Mouse (Mus musculus) thymus, postnatal 14 days (tissue): ENCODE data around the gene Dock9.
"Not testable (repeated sequence)": the region's sequence is repeated elsewhere in the genome, so short reads cannot be mapped to it uniquely, and the experiment has no call there.

ENCODE experiments used
- DNase-seq: peaks from one replicate; pipeline ENCODE4 v3.0.0; 2021

Dock9 gene

DNA sequence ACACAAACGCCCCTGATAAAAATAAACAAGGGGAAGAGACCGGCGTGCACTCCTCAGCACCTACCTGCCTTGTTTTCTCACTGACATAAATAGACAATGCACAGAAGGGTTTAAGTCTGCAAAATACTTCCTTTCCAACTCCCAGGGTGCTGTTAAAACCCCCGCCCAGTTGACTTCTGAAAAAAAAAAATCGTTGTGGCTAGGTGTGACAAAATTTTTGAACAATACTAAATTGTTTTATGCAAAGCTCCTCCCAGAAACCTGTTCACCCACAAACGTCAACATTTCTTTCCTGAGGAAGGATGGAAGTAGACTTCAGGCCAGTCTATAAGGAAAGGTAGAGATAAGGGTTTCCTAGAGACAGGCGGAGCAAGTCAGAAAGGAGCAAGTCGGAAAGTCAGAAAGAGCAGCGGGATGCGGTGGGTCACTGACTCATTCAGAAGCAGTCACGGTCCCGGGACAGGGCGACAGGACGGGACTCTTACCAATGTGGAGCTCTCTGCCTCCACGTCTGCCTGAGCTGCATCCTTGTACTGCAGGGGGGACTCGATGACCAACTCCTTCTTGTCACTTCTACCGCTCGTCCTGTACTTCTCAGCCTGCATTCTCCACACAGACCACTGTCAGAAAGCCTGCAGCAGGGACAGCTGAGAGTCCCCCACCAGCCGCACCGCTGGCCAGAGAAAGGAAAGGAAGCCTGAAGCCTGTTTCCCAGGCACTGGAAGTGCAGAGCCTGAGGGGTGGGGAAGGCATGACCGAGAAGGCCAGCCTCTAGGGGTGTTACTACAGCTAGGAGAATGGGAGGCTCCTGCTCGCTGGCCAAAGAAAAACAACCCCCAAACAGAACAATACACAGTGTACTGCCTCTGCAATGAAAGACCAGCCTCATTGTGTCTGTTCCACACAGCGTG lies 99.7 kb downstream of the Dock9 start:
- DNase-seq = no peak

DNA sequence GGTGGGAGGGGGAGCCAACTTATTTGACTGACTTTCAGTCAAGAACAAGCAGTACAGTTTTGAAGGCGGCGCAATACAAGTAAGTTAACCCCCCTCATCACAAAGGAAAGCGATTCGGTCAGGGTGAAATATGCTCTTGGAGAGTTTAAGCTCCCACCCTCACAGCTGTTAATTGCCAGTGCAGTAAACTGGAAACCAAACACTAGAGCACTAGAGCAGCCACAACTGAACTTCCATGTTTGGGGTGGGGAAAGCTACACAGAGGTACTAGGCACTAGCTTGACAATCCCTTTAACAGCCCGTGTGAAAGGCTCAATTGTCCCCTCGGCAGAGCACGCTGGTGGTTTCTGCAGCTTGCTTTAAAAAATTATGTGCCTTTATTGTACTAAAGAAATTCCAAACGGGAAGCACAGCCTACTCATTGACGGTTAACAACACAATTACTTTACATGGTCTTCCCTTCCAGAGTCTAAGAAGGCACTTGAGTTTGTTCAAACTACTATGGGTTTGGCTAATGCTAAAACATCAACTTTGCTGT lies 100.4 kb downstream of the Dock9 start:
- DNase-seq = no peak

- DNase-seq = no peak
Measured at GRCm38 (mm10) chr14:121696429-121697118, 101.1 kb downstream of the Dock9 start.

DNA sequence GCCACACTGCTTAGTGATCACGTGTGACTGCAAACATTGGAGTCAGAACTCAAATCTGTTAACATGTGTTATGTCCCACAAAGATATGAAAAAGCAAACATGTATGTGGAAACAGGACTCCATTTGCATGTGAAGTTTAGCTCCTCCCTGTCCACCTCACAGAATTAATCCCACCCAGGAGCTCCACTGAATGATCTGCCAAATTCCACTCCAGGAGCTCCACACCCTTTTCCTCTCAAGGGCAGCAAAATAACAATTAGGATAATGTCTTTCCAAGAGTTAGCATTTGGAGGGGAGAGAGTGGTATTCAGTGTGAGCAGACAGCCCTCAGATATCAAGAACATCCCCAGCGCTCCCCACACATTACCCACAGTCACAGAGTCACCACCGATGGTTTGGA lies 102.9 kb downstream of the Dock9 start:
- no peak for DNase-seq

- no peak for DNase-seq
Measured at GRCm38 (mm10) chr14:121693991-121694594, 103.5 kb downstream of the Dock9 start.

DNA sequence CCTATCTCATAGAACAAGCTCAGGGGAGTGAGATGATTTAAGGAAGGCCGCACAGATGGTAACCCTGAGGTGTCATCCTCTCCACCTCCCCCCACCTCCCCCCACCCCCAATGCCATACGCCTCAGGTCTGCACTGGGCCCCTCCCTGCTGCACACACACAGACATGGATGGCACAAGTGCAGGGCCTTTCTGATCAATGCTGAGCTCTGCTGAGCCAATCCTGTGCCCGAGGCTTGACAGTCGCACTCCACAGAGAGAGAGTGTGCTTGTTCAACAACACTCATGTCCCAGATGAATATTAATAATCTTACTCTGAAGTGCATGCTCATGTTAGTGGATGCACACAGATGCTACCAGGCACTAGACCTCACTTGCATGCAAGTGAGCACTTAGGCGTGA lies 108.0 kb downstream of the Dock9 start:
- not testable (repeated sequence) for DNase-seq

DNA sequence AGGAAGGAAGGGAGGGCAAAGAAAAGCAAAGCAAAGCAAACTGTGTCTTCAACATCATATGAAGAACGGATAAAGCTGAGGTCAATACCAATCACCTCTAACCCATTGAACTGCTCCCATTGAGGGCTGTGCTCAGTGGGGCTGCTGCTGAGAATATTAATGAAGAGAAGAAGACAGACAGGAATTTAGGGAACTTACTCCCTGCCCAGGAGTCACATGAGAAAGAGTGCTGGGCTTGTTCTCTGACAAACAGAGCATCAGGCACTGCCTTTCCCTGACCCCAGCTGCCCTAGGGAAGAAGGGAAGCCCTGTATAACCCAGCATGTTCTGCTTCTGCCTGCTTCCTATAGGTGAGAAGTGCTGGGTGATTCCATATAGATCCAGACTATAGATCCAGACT lies 109.5 kb downstream of the Dock9 start:
- no peak for DNase-seq

- no peak for DNase-seq
Measured at GRCm38 (mm10) chr14:121687274-121687673, 110.4 kb downstream of the Dock9 start.

DNA sequence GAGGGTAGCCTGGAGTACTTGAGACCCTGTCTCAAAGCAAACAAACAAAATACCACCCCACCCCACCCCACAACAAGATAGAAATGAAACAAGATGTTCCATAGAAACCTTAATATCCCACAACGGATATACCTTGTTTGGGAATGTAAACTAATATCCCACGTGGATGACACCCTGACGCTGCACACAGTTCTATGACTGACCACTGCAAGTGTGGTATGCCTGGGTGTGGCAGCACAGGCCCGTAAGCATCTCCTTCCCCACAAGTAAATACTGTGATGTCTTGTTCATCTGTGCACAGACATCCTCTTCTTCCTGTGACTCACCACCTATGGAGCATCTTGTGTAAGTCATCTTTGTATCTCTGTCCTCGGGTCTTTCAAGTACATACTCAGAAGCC lies 118.7 kb downstream of the Dock9 start:
- no peak for DNase-seq

DNA sequence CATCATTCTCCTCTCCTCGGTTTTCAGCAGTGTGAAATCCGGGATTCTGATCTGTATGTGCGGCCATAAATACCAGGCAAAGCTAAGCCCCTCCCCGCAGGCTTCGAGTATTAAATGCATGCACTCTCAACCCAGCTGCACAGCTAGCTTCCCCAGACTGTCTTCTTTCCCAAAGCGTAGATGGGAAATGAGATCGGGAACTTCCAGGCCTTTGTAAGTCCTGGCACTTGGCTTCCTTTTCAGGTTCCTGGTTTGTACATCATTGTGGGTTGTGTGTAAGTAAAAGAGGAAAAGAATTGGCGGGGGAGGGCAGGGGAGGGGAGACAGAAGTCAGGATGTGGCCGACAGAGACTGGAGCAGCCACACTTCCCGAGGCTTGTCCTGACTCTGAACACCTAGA lies 119.2 kb downstream of the Dock9 start:
- no peak for DNase-seq

- DNase-seq = no peak
Measured at GRCm38 (mm10) chr14:121676596-121677330, 120.9 kb downstream of the Dock9 start.

DNA sequence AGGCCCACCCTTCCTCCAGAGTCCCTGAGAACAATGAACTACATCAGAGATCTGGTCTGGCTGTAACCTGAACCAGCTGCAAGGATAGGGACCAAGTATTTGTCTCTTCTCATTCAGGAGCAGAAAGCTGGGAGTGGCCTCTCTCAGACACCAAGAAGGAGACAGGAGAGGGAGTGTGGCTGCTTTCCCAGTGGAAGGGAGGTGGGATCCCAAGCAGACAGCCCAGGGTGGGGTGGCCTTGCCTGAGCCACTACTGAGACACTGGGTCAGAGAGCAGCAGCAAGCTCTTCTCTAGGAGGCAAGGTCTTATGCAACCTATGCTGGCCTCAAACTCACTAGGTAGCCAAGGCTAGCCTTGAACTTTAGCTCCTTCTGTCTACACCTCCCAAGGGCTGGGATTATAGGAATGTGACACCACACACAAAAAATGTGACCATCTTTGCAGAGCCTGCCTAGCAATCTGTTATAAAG lies 121.5 kb downstream of the Dock9 start:
- DNase-seq = no peak

DNA sequence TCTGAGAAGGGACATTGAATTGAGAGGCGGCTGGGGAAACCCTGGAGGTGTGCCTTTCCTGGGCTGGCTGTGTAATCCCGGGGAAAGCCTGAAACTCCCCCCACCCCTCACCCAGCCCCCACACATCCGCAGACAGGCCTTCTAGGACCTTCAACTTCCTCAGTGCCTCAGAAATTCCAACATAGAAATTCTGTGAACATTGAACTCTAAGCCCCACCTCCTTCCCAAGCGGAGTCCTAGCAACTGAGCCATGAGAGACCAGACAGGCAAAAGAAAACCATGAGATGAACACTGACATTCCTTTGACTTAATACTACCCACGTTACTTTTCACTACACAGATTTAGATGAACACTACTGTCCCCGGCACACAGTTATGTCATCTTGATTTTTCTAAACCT lies 122.1 kb downstream of the Dock9 start:
- no peak for DNase-seq

- DNase-seq = no peak
Measured at GRCm38 (mm10) chr14:121675146-121675545, 122.5 kb downstream of the Dock9 start.

GRCm38 (mm10) chr14:121670016-121670415 lies 127.6 kb downstream of the Dock9 start:
- no peak for DNase-seq

- no peak for DNase-seq
Measured at GRCm38 (mm10) chr14:121666641-121667274, 130.9 kb downstream of the Dock9 start.

GRCm38 (mm10) chr14:121665693-121666273 lies 131.9 kb downstream of the Dock9 start:
- DNase-seq = no peak

DNA sequence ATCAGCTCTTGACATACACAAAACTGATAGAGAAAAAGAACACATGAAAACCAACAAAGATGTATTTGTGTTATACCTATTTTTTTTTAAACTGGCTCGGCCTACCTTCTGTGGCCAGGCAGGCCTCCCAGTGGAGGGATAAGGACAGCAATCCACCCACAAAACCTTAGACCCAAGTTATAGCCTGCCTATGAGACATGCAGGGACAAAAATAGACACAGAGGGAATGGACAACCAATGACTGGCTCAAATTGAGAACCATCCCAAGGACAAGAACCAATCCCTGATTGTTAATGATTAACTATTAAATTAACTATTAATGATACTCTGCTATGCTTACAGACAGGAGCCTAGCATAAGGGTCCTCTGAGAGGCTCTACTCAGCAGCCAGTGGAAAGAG lies 133.7 kb downstream of the Dock9 start:
- DNase-seq = no peak

DNA sequence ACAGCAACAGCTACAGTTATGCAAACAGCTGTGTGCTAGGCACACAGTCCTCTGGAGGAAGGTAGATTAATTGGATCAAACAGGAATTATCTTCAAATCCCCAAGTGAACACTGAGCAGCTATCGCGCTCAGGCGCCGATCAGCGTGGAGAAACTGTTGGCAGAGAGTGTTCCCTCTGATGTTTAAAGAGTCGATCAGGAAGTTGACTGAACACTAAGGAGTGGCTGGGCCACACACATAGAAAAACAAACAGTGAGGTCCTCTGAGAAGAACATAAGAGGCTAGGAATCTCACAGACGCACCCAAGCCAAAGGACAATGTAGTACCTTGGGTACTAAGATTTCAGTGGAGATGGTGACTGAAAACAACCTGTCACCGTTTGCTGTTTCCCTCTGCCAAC lies 136.7 kb downstream of the Dock9 start:
- DNase-seq = no peak

DNA sequence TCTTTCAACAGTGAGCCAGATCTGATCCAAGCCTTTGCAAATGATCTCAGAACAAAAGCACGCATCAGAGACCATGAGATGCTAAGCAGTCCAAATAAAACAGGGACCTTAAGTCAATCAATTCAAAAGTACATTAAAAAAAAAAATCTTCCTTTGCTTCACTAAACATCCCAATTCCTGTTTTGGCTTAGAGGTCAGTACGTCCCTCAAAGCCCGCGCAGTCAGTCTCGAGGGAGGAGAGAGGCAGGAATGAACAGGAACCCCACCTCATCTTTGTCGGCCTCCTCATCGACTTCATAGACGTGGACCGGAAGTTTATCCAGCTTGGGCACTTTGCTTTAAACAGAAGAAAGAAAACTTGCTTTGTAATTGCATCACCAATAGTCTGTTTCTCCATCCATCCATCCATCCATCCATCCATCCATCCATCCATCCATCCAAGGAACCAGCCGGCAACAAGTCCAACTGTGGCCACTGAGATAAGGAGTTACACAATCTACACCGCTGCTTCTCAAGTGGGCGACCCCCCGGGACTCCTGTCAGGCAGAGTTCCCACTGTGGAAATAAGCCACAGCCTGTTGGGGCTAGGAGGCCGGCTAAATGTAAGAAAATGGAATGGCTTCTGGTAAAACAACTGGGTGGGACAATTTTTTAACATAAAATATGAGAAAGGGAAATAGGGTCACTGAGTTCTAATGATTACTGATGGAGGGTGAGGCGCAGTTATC lies 137.3 kb downstream of the Dock9 start:
- DNase-seq = no peak
